Mouse (Mus musculus): ENCODE data around the gene Ctss.

- TF ChIP-seq POLR2A (IDR thresholded peaks at IDR 0.05; ENCODE audit: control insufficient read depth, extremely low read depth, insufficient read depth, low read length, poor library complexity) (no peak), CTCF (IDR thresholded peaks at IDR 0.05; ENCODE audit: borderline replicate concordance, control insufficient read depth, extremely low read depth, insufficient read depth, low read length, poor library complexity) (no peak)
Measured at GRCm38 (mm10) chr3:95539837-95540236, 13.3 kb downstream of the Ctss start.

All from thymus, adult 2 months (tissue).